Mouse (Mus musculus) C2C12 (cell line): ENCODE measurements around the gene Fam163b.

Source experiments
- CTCF ChIP-seq: IDR thresholded peaks from one replicate; pipeline ENCODE4 v1.5.1; 2011; ENCODE audit not compliant: control insufficient read depth, insufficient read depth, insufficient read length
- MAX ChIP-seq: IDR thresholded peaks from one replicate; pipeline ENCODE4 v1.6.1; 2011; ENCODE audit warnings: mild to moderate bottlenecking, control low read depth
- MYOG ChIP-seq: IDR thresholded peaks from one replicate; pipeline ENCODE4 v1.6.1; 2011; ENCODE audit not compliant: control insufficient read depth, insufficient read length; ENCODE audit errors: extremely low read depth
- USF1 ChIP-seq: IDR thresholded peaks from one replicate; pipeline ENCODE4 v1.6.1; 2011; ENCODE audit warnings: low read depth, mild to moderate bottlenecking, control low read depth, moderate library complexity

DNA sequence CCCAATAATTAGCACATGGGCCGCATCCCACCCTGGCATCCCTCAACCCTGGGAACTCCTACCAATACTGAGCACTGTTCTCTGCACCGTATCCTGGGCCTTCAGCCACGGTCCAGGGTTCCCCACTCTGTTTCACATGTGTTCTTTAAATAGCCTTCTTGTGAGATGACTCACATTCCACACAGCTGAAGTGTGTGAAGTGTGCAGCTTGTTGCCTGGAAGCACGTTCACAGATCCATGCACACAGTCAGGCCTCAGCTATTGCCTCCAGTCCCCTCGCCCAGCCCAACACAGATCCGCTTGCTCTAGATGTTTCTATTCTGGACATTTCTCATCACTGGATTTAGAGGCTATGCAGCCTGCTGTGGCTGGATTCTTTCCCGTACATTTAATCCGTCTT is 36.8 kb upstream of the Fam163b start:
- TF ChIP-seq CTCF (no peak), MAX (no peak), MYOG (no peak), USF1 (no peak)
